In the genomic region with DNA sequence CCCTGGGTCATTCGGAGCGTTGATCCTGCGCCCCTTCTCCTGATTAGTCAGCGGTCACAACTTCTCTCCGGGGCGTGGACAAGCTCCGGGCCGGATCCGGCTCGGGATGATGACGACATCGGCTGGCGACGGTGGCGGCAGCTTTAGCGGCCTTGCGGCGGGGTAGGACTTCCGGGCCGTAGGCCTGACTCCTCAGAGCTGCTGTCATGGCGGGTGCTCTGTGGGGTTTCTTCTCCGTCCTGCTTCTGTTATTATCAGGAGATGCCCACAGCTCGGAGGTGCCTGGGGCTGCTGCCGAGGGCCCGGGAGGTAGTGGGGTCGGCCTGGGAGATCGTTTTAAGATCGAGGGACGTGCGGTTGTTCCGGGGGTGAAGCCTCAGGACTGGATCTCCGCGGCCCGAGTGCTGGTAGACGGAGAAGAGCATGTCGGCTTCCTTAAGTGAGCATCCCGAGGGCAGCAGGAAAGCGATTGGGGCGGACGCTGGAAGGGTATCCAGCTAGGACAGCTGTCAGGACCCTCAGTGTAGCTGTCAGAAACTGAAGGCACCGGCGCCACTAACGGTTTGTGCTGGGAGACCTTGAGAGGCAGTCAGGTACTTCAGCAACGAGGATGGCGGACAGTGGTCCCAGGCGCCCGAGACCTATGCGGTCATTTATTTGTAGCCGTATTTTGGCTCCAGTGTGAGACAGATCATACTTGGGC, we compare ENCODE assay signal across 8 mouse cellular contexts. TPM values are rescaled to one million over a fixed set of nuclear protein-coding genes. Genes with fewer than 3 reads are reported as not detected.
DNase-seq lines count a peak whose midpoint lies in the region; ATAC-seq lines count a peak whose summit lies in the region.

A gene (plus strand): TSS at position 136 of the 703 bp plus-strand sequence.

- H3K4me1 ChIP-seq in megakaryocyte, embryonic 14.5 days, result peaks cover 39% of the 10 kb centered on the region

- H3K9me3 ChIP-seq in megakaryocyte, embryonic 14.5 days, result no peaks in the 10 kb centered on the region

- peaks cover 16% of the 10 kb centered on the region for H3K36me3 ChIP-seq in megakaryocyte, embryonic 14.5 days (replicated peaks; ENCODE audit: low read length)

- peak within 1 kb of the TSS; percentile 94 for H3K4me3 ChIP-seq in megakaryocyte, embryonic 14.5 days (replicated peaks)

- no peaks in the 10 kb centered on the region for H3K27me3 ChIP-seq in megakaryocyte, embryonic 14.5 days (replicated peaks)

- peak; percentile 97 for DNase-seq in ZHBTc4 (ENCODE audit: low read depth, low spot score)
- peak; percentile 88 to 91 for DNase-seq in gastrocnemius, adult 8-10 months (ENCODE audit: low spot score in 2 of 2)
- peak; percentile 58 for DNase-seq in hindlimb bud, embryonic 11.5 days (ENCODE audit: extremely low spot score, low read depth, low spot score)
- peak; percentile 91 to 96 for DNase-seq in left cerebral cortex, adult 8-10 months (ENCODE audit: low spot score in 2 of 2)
- DNase-seq in right cerebral cortex, postnatal 10 days (ENCODE audit: low spot score in 2 of 2), result peak; percentile 97 to 98
- peak; percentile 99 for DNase-seq in urinary bladder, postnatal 25 days (ENCODE audit: low spot score)

- peak; percentile 98 for ATAC-seq in common myeloid progenitor, adult 5-6 weeks (replicated peaks; ENCODE audit: low read depth, poor library complexity, severe bottlenecking)

RNA-seq across cellular contexts. Expression of the gene that starts here (rescaled TPM):
- 8.8 and 13.7 TPM in 2 replicates for total RNA-seq in common myeloid progenitor, adult 5-6 weeks (2017)
- 10 to 100 TPM; 12.2 to 14.3 (median 13.5) TPM for total RNA-seq in gastrocnemius, adult 8-10 months (2022)
- 10 to 100 TPM; 48.2 to 52.6 (median 50.1) TPM for total RNA-seq in left cerebral cortex, adult 8-10 months (2022)
- 0.47 and 3.8 TPM in 2 replicates for polyA plus RNA-seq in megakaryocyte, embryonic 14.5 days (2012; ENCODE audit: insufficient read depth, low replicate concordance)

Comparison
In these comparisons a context has a peak if more than half of its experiments do, and no peak if none do; other contexts are left out.
1. Peak in every context shown above with its lines: DNase-seq, ATAC-seq and H3K4me3 ChIP-seq.